Mouse (Mus musculus): Measurements from ENCODE around the gene Herpud1. TPM values are rescaled to one million over a fixed set of nuclear protein-coding genes. Genes with fewer than 3 reads are reported as not detected.

Gene Herpud1
- polyA plus RNA-seq, 1 experiment from 2014 or later, result 70.8 TPM

GRCm38 (mm10) chr8:94376580-94376979 is 9.7 kb upstream of the Herpud1 start:
- H3K4me1 ChIP-seq, result no peaks in the 10 kb centered on the region
- H3K9me3 ChIP-seq (replicated peaks), result no peaks in the 10 kb centered on the region
- H3K4me2 ChIP-seq, result no peak overlapping the region
- no peak overlapping the region for H3K4me3 ChIP-seq (replicated peaks)
- no peaks in the 10 kb centered on the region for H3K27me3 ChIP-seq (replicated peaks)
- 88% methylated on average over 2 of the region's 2 CpGs for WGBS
- H3K36me3 ChIP-seq, result no peaks in the 10 kb centered on the region
- no peak overlapping the region for H3K9ac ChIP-seq (replicated peaks)
- ATAC-seq (ENCODE audit: low FRiP score), result no peak
- no peak overlapping the region for H3K27ac ChIP-seq (replicated peaks)

DNA sequence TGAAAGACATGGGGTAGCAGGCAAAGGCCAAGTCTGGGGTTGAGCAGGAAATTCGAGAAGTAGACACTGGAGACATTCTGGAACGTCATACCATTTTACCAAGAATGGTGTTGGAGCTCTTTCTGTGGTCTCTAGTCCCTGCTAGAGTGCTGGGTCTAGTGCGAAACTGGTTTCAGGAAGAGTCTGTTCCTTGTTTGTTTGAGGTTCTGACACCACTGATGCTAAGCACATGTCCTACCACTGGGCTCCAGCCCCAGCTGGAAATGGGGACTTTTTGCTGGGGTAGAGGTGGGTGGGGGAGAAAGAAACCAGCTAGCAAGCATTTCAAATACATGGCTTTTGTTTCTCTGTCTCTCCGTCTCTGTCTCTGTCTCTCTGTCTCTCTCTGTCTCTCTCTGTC is 9.2 kb upstream of the Herpud1 start:
- no peak for ATAC-seq (ENCODE audit: low FRiP score)
- H3K27ac ChIP-seq (replicated peaks), result no peak overlapping the region
- no peak overlapping the region for H3K9ac ChIP-seq (replicated peaks)
- 87% methylated on average over 4 of the region's 4 CpGs for WGBS
- no peaks in the 10 kb centered on the region for H3K27me3 ChIP-seq (replicated peaks)
- no peak overlapping the region for H3K4me3 ChIP-seq (replicated peaks)
- no peaks in the 10 kb centered on the region for H3K4me1 ChIP-seq
- H3K4me2 ChIP-seq, result no peak overlapping the region
- H3K36me3 ChIP-seq, result no peaks in the 10 kb centered on the region
- H3K9me3 ChIP-seq (replicated peaks), result no peaks in the 10 kb centered on the region

DNA sequence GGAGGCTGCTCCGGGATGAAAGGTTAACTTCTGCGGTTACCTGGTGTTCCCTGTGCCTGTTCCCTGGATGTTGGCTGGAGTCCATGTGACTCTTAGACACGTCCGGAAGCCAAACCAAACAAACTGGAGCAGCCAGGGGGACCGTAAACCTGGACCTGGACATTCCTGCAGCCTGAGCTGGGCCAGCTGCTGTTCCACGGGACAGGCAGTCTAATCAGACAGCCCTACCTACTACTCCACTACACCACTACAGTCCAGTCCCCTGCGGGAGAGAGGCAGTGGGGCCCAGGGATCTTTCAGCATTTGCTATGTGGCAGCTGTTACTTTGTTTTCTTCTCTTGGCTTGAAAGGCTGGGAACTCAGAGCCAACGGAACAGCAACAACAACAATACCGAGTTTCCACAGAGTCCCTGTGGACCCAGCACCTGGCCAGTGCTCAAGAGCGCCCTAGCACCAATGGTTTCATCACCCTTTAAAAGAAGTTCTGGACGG is 8.5 kb upstream of the Herpud1 start:
- Histone ChIP-seq H3K4me1 (no peaks in the 10 kb centered on the region), H3K4me3 (replicated peaks) (no peak overlapping the region), H3K27ac (replicated peaks) (no peak overlapping the region), H3K27me3 (replicated peaks) (no peaks in the 10 kb centered on the region), H3K36me3 (no peaks in the 10 kb centered on the region), H3K4me2 (no peak overlapping the region), H3K9ac (replicated peaks) (no peak overlapping the region), H3K9me3 (replicated peaks) (no peaks in the 10 kb centered on the region)
- ATAC-seq (ENCODE audit: low FRiP score), result no peak
- 65% methylated on average over 11 of the region's 11 CpGs for WGBS

DNA sequence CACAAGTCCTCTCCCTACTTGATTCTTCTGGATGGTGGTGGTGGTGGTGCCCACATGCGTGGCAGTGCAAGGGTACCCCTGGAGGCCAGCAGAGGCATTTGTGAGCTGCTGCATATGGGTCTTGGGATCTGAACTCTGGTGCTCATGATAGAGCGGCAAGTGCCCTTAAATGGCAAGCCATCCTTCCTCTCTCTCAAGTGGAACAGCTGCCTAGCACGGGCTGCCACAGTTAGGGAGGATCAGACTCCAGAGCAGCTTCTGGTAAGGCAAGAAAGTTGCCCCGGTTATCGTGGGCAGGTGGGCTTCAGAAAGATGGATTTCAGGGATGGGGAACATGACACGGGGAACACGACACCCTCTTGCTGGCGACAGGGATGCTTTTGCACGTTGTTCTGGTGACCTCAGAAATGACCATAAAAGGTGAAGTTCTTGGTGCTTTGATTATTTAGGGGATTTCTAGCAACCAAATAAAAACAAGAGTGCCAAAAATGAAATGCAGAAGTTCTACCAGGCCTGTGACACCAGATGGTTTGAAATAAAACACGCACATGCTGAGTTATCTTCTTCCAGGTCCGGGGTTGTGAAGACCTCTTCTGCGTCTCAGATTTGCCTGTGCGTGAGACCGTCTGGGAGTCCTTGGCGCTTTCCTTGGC is 7.3 kb upstream of the Herpud1 start:
- 93% methylated on average over 15 of the region's 15 CpGs for WGBS
- Histone ChIP-seq H3K4me3 (replicated peaks) (no peak overlapping the region), H3K9me3 (replicated peaks) (no peaks in the 10 kb centered on the region), H3K27me3 (replicated peaks) (no peaks in the 10 kb centered on the region), H3K27ac (replicated peaks) (no peak overlapping the region), H3K36me3 (no peaks in the 10 kb centered on the region), H3K9ac (replicated peaks) (no peak overlapping the region), H3K4me1 (no peaks in the 10 kb centered on the region), H3K4me2 (no peak overlapping the region)
- ATAC-seq (ENCODE audit: low FRiP score), result no peak

DNA sequence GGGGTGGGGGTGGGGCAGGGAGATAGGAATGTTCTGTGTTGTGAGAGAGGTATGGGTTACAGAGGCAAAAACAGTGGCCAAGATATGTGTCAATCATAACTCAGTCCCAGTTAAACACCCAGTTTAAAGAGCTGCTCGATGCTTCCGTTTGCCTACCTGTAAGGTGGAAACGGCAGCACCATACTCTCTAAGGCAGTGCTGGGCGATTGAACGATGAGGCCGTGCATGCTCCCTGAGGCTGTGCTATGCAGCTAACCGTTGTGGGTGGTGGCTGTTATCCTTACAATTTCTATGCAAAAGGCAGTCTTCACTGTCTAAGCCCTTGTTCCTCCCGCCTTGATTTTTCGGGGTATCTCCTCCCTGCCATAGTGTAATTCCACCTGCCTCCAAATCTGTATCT is 6.6 kb upstream of the Herpud1 start:
- 92% methylated on average over 9 of the region's 9 CpGs for WGBS
- no peaks in the 10 kb centered on the region for H3K4me1 ChIP-seq
- no peaks in the 10 kb centered on the region for H3K27me3 ChIP-seq (replicated peaks)
- no peak overlapping the region for H3K27ac ChIP-seq (replicated peaks)
- no peak for ATAC-seq (ENCODE audit: low FRiP score)
- H3K9me3 ChIP-seq (replicated peaks), result no peaks in the 10 kb centered on the region
- H3K4me3 ChIP-seq (replicated peaks), result no peak overlapping the region
- H3K36me3 ChIP-seq, result no peaks in the 10 kb centered on the region
- H3K4me2 ChIP-seq, result no peak overlapping the region
- no peak overlapping the region for H3K9ac ChIP-seq (replicated peaks)

GRCm38 (mm10) chr8:94384166-94384565 is 2.1 kb upstream of the Herpud1 start:
- no peak overlapping the region for H3K4me2 ChIP-seq
- no peak overlapping the region for H3K4me3 ChIP-seq (replicated peaks)
- H3K36me3 ChIP-seq, result no peaks in the 10 kb centered on the region
- H3K9ac ChIP-seq (replicated peaks), result no peak overlapping the region
- ATAC-seq (ENCODE audit: low FRiP score), result no peak
- 94% methylated on average over 7 of the region's 7 CpGs for WGBS
- no peak overlapping the region for H3K27ac ChIP-seq (replicated peaks)
- peaks cover 19% of the 10 kb centered on the region for H3K4me1 ChIP-seq
- no peaks in the 10 kb centered on the region for H3K9me3 ChIP-seq (replicated peaks)
- H3K27me3 ChIP-seq (replicated peaks), result no peaks in the 10 kb centered on the region

GRCm38 (mm10) chr8:94385506-94386213 is 578 bp upstream of the Herpud1 start:
- H3K9me3 ChIP-seq (replicated peaks), result no peaks in the 10 kb centered on the region

DNA sequence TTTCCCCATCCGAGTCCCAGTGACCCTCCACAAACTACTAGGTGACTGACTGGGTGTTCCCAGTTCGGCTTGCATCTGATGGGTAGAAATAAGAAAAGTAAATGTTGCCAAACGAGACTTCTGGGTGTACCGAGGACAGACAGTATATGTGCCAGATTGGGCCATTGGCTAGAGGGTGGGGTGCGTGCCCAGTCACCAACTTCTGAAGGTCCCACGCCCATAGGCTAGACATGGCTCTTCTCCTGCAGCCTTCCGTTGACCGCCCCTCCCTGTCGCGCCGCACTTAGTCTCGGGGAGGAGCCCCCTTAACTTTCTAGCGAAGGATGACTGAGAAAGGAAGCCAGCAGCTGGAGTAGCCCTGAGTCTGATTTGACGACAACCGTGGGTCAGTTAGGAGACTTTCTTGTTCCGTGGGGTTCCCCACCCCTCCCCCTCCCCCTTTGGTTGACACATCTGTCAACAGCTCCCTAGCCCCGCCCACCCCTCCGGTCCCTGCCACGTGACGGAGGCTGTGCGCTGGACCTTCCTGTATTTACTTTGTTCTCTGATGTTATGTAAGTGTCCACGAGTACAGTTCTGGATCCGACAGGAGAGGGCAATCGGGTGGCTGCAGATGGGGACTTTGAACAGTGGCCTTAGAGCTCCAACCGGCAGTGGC is 918 bp downstream of the Herpud1 start:
- peaks cover 19% of the 10 kb centered on the region for H3K4me1 ChIP-seq
- WGBS, result under 1% methylated on average over 25 of the region's 25 CpGs
- ATAC-seq (ENCODE audit: low FRiP score), result peak; percentile 45

More at GRCm38 (mm10) chr8:94385506-94386213, 578 bp upstream of the Herpud1 start:
- WGBS, result 22% methylated on average over 20 of the region's 20 CpGs
- H3K9ac ChIP-seq (replicated peaks), result peak overlapping the region; percentile 93
- peaks cover 15% of the 10 kb centered on the region for H3K36me3 ChIP-seq
- peak overlapping the region; percentile 94 for H3K4me3 ChIP-seq (replicated peaks)
- peak overlapping the region; percentile 98 for H3K27ac ChIP-seq (replicated peaks)
- ATAC-seq (ENCODE audit: low FRiP score), result peak; percentile 42; the same call in 1 of the 2 replicates
- H3K4me2 ChIP-seq, result peak overlapping the region; percentile 79
- peaks cover 19% of the 10 kb centered on the region for H3K4me1 ChIP-seq
- no peaks in the 10 kb centered on the region for H3K27me3 ChIP-seq (replicated peaks)

GRCm38 (mm10) chr8:94387785-94388184 is 1.5 kb downstream of the Herpud1 start:
- Histone ChIP-seq H3K27me3 (replicated peaks) (no peaks in the 10 kb centered on the region), H3K4me3 (replicated peaks) (peak overlapping the region; percentile 94), H3K9ac (replicated peaks) (peak overlapping the region; percentile 89), H3K4me2 (peak overlapping the region; percentile 79), H3K9me3 (replicated peaks) (no peaks in the 10 kb centered on the region), H3K27ac (replicated peaks) (peak overlapping the region; percentile 45; the same call in 1 of the 2 replicates), H3K36me3 (peaks cover 36% of the 10 kb centered on the region), H3K4me1 (peaks cover 19% of the 10 kb centered on the region)
- no peak for ATAC-seq (ENCODE audit: low FRiP score)
- 31% methylated on average over 6 of the region's 6 CpGs for WGBS

More for the DNA sequence above, 918 bp downstream of the Herpud1 start:
- Histone ChIP-seq H3K4me2 (peak overlapping the region; percentile 79), H3K4me3 (replicated peaks) (peak overlapping the region; percentile 94), H3K27ac (replicated peaks) (peak overlapping the region; percentile 98), H3K9ac (replicated peaks) (peak overlapping the region; percentile 89), H3K36me3 (peaks cover 30% of the 10 kb centered on the region), H3K9me3 (replicated peaks) (no peaks in the 10 kb centered on the region), H3K27me3 (replicated peaks) (no peaks in the 10 kb centered on the region)

- Histone ChIP-seq H3K4me1 (peaks cover 19% of the 10 kb centered on the region), H3K27me3 (replicated peaks) (no peaks in the 10 kb centered on the region), H3K27ac (replicated peaks) (no peak overlapping the region), H3K4me2 (no peak overlapping the region), H3K9me3 (replicated peaks) (no peaks in the 10 kb centered on the region), H3K36me3 (peaks cover 51% of the 10 kb centered on the region), H3K9ac (replicated peaks) (no peak overlapping the region), H3K4me3 (replicated peaks) (no peak overlapping the region)
- 91% methylated on average over 6 of the region's 6 CpGs for WGBS
- no peak for ATAC-seq (ENCODE audit: low FRiP score)
These were observed 3.3 kb downstream of the Herpud1 start for GRCm38 (mm10) chr8:94389531-94389930.

GRCm38 (mm10) chr8:94390429-94390828 is 4.2 kb downstream of the Herpud1 start:
- ATAC-seq (ENCODE audit: low FRiP score), result no peak
- 94% methylated on average over 6 of the region's 6 CpGs for WGBS
- H3K36me3 ChIP-seq, result peaks cover 60% of the 10 kb centered on the region

More at GRCm38 (mm10) chr8:94390429-94390828, 4.2 kb downstream of the Herpud1 start:
- H3K4me3 ChIP-seq (replicated peaks), result no peak overlapping the region
- H3K4me1 ChIP-seq, result peaks cover 18% of the 10 kb centered on the region
- H3K27me3 ChIP-seq (replicated peaks), result no peaks in the 10 kb centered on the region
- H3K9me3 ChIP-seq (replicated peaks), result no peaks in the 10 kb centered on the region
- H3K9ac ChIP-seq (replicated peaks), result no peak overlapping the region
- no peak overlapping the region for H3K27ac ChIP-seq (replicated peaks)
- no peak overlapping the region for H3K4me2 ChIP-seq

All from neural tube, embryonic 15.5 days (tissue).